Mouse (Mus musculus): ENCODE measurements around the gene Rad51ap2.

- no peak for TF ChIP-seq POLR2A (IDR thresholded peaks at IDR 0.05; ENCODE audit: extremely low read depth, insufficient read depth, low read length)
- no peak for TF ChIP-seq CTCF (IDR thresholded peaks at IDR 0.05; ENCODE audit: extremely low read depth, insufficient read depth, low read length)
Measured at GRCm38 (mm10) chr12:11434446-11434845, 21.4 kb upstream of the Rad51ap2 start.

All from cortical plate, adult 2 months (tissue).